Mouse (Mus musculus): Measurements from ENCODE around the gene Armc5.

The Armc5 gene

DNA sequence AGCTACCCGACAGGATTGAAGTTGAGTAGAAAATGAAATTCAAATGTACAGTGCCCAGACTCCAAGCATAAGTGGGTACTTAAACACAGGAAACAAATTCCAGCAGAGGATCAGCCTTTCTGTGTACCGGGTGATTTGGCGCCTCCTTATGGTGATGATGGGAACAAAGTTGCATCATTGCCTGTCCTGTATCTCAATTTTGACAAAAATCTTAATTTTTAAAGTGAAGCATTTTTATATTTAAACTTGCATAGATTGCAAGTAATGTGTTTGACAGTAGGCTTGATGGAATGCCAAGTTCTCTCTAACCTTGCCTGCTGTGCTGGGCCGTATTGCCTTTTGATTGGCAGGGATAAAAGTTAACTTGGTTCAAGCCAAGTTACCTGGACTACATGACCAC, 1.8 kb downstream of the Armc5 start:
- Histone ChIP-seq H3K9me3 (ENCODE audit: low read length) (no peaks in the 10 kb centered on the region), H3K36me3 (ENCODE audit: insufficient read depth, low read length) (peaks cover 62% of the 10 kb centered on the region), H3K4me3 (replicated peaks; ENCODE audit: low read length) (peak overlapping the region; percentile 95), H3K4me1 (replicated peaks; ENCODE audit: low read depth, low read length) (peaks cover 51% of the 10 kb centered on the region), H3K27me3 (ENCODE audit: insufficient read depth, low read length) (no peaks in the 10 kb centered on the region)
- TF ChIP-seq POU5F1 (IDR thresholded peaks at IDR 0.05; ENCODE audit: borderline replicate concordance, low read length) (no peak), CTCF (conservative IDR thresholded peaks at IDR 0.05; ENCODE audit: low read length) (peak; percentile 79)

- H3K27me3 ChIP-seq (ENCODE audit: insufficient read depth, low read length): peaks cover 4% of the 10 kb centered on the region; the same call in 1 of the 2 replicates
- no peak overlapping the region; the same call in 1 of the 2 replicates for H3K4me3 ChIP-seq (replicated peaks; ENCODE audit: low read length)
- peaks cover 71% of the 10 kb centered on the region for H3K36me3 ChIP-seq (ENCODE audit: insufficient read depth, low read length)
- H3K9me3 ChIP-seq (ENCODE audit: low read length): no peaks in the 10 kb centered on the region
- peaks cover 64% of the 10 kb centered on the region for H3K4me1 ChIP-seq (replicated peaks; ENCODE audit: low read depth, low read length)
- TF ChIP-seq CTCF (conservative IDR thresholded peaks at IDR 0.05; ENCODE audit: low read length): no peak
These were observed 3.1 kb downstream of the Armc5 start for GRCm38 (mm10) chr7:128240131-128240784.

- peaks cover 19% of the 10 kb centered on the region for H3K27me3 ChIP-seq (ENCODE audit: insufficient read depth, low read length)
- TF ChIP-seq CTCF (conservative IDR thresholded peaks at IDR 0.05; ENCODE audit: low read length) (no peak), POU5F1 (IDR thresholded peaks at IDR 0.05; ENCODE audit: borderline replicate concordance, low read length) (no peak), NANOG (IDR thresholded peaks at IDR 0.05; ENCODE audit: borderline replicate concordance, low read length) (no peak)
- no peaks in the 10 kb centered on the region for H3K9me3 ChIP-seq (ENCODE audit: low read length)
- no peak overlapping the region for H3K4me3 ChIP-seq (replicated peaks; ENCODE audit: low read length)
- peaks cover 70% of the 10 kb centered on the region for H3K4me1 ChIP-seq (replicated peaks; ENCODE audit: low read depth, low read length)
- peaks cover 58% of the 10 kb centered on the region for H3K36me3 ChIP-seq (ENCODE audit: insufficient read depth, low read length)
These were observed 5.2 kb downstream of the Armc5 start for GRCm38 (mm10) chr7:128242331-128242730.

DNA sequence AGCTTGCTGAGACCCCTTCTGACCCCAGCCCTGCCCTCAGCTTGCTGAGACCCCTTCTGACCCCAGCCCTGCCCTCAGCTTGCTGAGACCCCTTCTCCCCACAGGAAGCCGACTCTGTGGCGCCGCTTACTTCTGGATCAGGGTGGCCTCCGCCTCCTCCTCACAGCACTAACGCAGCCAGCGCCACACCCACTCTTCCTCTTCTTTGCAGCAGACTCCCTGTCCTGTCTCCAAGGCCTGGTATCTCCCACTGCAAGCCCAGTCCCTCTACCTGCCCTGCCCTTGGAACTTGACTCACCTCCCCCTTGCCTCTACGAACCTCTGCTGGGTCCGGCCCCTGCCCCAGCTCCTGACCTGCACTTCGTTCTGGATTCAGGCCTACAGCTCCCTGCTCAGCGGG, 6.8 kb downstream of the Armc5 start:
- no peak for TF ChIP-seq POU5F1 (IDR thresholded peaks at IDR 0.05; ENCODE audit: borderline replicate concordance, low read length)
- H3K4me1 ChIP-seq (replicated peaks; ENCODE audit: low read depth, low read length): peaks cover 65% of the 10 kb centered on the region
- peaks cover 29% of the 10 kb centered on the region for H3K27me3 ChIP-seq (ENCODE audit: insufficient read depth, low read length)
- H3K36me3 ChIP-seq (ENCODE audit: insufficient read depth, low read length): peaks cover 58% of the 10 kb centered on the region
- H3K4me3 ChIP-seq (replicated peaks; ENCODE audit: low read length): peak overlapping the region; percentile 29; the same call in 1 of the 2 replicates
- no peaks in the 10 kb centered on the region for H3K9me3 ChIP-seq (ENCODE audit: low read length)

DNA sequence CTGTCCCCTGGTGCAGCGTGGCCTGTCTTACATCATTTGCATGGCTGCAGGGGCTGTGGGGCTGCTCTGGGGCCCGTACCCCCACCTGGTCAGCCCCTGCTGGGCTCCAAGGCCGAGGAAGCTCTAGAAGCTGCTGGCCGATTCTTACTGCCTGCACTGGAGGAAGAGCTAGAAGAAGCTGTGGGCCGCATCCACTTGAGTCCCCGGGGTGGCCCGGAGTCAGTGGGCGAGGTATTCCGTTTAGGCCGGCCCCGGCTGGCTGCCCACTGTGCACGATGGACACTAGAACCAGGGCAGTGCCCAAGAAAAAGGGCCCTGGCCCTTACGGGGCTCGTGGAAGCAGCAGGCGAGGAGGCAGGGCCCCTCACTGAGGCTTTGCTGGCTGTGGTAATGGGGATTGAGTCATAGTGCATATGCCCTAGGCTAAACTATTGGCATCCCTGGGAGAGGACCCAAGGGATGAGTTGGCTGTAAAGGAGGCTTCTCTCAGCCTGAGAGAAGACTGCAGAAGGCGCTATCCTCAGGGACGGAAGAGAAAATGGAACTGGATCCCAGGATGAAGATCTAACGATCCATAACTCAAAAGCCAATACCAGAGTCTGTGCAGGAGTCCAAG, 7.4 kb downstream of the Armc5 start:
- no peak for TF ChIP-seq NANOG (IDR thresholded peaks at IDR 0.05; ENCODE audit: borderline replicate concordance, low read length)
- no peak for TF ChIP-seq POU5F1 (IDR thresholded peaks at IDR 0.05; ENCODE audit: borderline replicate concordance, low read length)
- TF ChIP-seq CTCF (conservative IDR thresholded peaks at IDR 0.05; ENCODE audit: low read length): no peak
- Histone ChIP-seq H3K9me3 (ENCODE audit: low read length) (no peaks in the 10 kb centered on the region), H3K27me3 (ENCODE audit: insufficient read depth, low read length) (peaks cover 33% of the 10 kb centered on the region), H3K4me1 (replicated peaks; ENCODE audit: low read depth, low read length) (peaks cover 61% of the 10 kb centered on the region), H3K36me3 (ENCODE audit: insufficient read depth, low read length) (peaks cover 55% of the 10 kb centered on the region), H3K4me3 (replicated peaks; ENCODE audit: low read length) (peak overlapping the region; percentile 29; the same call in 1 of the 2 replicates)

- no peak for TF ChIP-seq POU5F1 (IDR thresholded peaks at IDR 0.05; ENCODE audit: borderline replicate concordance, low read length)
- TF ChIP-seq CTCF (conservative IDR thresholded peaks at IDR 0.05; ENCODE audit: low read length): no peak
- no peak for TF ChIP-seq NANOG (IDR thresholded peaks at IDR 0.05; ENCODE audit: borderline replicate concordance, low read length)
- H3K4me1 ChIP-seq (replicated peaks; ENCODE audit: low read depth, low read length): peaks cover 50% of the 10 kb centered on the region
- H3K27me3 ChIP-seq (ENCODE audit: insufficient read depth, low read length): peaks cover 41% of the 10 kb centered on the region
- peaks cover 44% of the 10 kb centered on the region for H3K36me3 ChIP-seq (ENCODE audit: insufficient read depth, low read length)
- no peaks in the 10 kb centered on the region for H3K9me3 ChIP-seq (ENCODE audit: low read length)
- H3K4me3 ChIP-seq (replicated peaks; ENCODE audit: low read length): no peak overlapping the region
These were observed 8.4 kb downstream of the Armc5 start for GRCm38 (mm10) chr7:128245547-128245946.

DNA sequence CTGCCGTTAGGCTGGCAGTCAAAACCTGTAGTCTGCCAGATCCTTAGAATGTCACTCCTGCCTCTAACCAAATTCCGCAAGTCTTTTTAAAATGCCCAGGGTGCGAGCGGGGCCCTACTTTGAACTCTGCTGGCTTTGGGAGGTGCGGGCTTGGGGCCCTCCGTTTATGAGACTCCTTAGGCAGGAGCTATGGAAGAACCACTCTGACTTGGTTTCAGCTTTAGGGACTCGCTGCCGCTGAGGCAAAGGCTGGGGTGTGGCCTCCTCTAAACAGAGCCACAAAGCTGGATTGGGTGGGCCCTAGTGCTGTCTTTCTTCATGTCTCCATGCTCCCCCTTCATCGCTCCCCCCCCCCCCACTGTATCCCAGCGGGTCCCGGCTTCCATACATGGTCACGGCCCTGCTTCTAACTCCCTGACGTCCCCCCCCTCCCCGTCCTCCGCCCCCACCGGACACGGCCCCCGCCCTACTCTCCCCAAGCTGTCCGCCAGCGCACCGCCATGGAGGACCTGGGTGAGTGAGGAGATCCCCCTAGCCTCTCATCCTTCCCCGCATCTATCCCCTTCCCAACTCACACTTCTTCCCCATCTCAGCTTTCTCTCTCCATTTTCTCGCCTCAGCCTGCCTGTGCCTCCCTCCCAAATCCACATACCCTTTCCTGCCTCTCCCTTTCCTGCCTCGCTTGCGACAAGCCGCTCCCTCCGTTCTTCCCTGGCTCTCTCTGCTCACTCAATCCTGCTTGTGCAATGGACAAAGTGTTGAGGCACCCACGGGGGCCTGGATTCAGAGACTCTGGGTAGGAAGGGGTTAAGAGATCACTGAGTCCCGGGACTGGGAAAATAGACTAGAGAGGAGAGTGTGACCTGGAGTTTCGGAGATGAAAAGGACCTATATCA, 9.6 kb downstream of the Armc5 start, which contains the start of gene Tgfb1i1:
Tgfb1i1 (plus strand) TSS at position 317 of the 896 bp plus-strand sequence.
- H3K36me3 ChIP-seq (ENCODE audit: insufficient read depth, low read length): peaks cover 32% of the 10 kb centered on the region
- H3K9me3 ChIP-seq (ENCODE audit: low read length): no peaks in the 10 kb centered on the region
- H3K27me3 ChIP-seq (ENCODE audit: insufficient read depth, low read length): peaks cover 51% of the 10 kb centered on the region
- H3K4me3 ChIP-seq (replicated peaks; ENCODE audit: low read length): peak within 1 kb of the TSS; percentile 78
- no peak for TF ChIP-seq NANOG (IDR thresholded peaks at IDR 0.05; ENCODE audit: borderline replicate concordance, low read length)
- TF ChIP-seq CTCF (conservative IDR thresholded peaks at IDR 0.05; ENCODE audit: low read length): no peak
- TF ChIP-seq POU5F1 (IDR thresholded peaks at IDR 0.05; ENCODE audit: borderline replicate concordance, low read length): no peak
- peaks cover 51% of the 10 kb centered on the region for H3K4me1 ChIP-seq (replicated peaks; ENCODE audit: low read depth, low read length)

DNA sequence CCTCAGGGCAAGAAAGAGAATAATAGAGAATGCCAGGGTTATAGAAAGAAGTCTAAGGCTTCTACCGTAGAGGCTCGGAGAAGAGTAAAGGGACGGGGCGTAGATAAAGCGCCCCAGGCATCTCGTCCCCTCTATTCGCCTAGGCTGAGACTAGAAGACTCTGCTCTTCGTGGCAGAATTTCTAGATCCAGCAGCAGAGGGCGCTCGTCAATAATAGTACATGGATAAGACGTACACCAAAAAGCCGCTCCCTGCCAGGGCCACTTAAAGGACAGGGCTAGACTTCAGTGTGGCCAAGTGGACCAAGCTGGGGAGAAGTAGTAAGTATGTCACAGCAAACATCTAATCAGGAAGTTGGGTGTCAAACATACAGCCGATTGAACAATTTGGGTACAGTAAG, 10.3 kb downstream of the Armc5 start:
- Histone ChIP-seq H3K9me3 (ENCODE audit: low read length) (no peaks in the 10 kb centered on the region), H3K27me3 (ENCODE audit: insufficient read depth, low read length) (peaks cover 58% of the 10 kb centered on the region), H3K4me3 (replicated peaks; ENCODE audit: low read length) (peak overlapping the region; percentile 78), H3K4me1 (replicated peaks; ENCODE audit: low read depth, low read length) (peaks cover 51% of the 10 kb centered on the region), H3K36me3 (ENCODE audit: insufficient read depth, low read length) (peaks cover 25% of the 10 kb centered on the region)
- TF ChIP-seq NANOG (IDR thresholded peaks at IDR 0.05; ENCODE audit: borderline replicate concordance, low read length): no peak
- peak; percentile 61 for TF ChIP-seq CTCF (conservative IDR thresholded peaks at IDR 0.05; ENCODE audit: low read length)
